Mouse (Mus musculus) gastrocnemius, postnatal 14 days (tissue): ENCODE measurements around the gene Zfp385b. TPM values are rescaled to one million over a fixed set of nuclear protein-coding genes. Genes with fewer than 3 reads are reported as not detected.
"Not testable (repeated sequence)": the region's sequence is repeated elsewhere in the genome, so short reads cannot be mapped to it uniquely, and the experiment has no call there.

Experiments used
- DNase-seq: peaks from one replicate; pipeline ENCODE4 v3.0.0; 2021; ENCODE audit warnings: mixed read lengths
- intact Hi-C: fragments of 180-260 bp; cut with DNase I; formaldehyde crosslinking; loops from one replicate; pipeline ENCODE4 v1.15.1; 2025; ENCODE audit warnings: low total_unique reads
- total RNA-seq, 2 experiments: library from RNA; stranded (reverse); gene quantifications; 2 replicates each; pipeline ENCODE4 v1.2.3; 2021

Gene Zfp385b
- total RNA-seq, 2 experiments from 2014 or later, result 3.7 to 4.4 TPM

GRCm38 (mm10) chr2:77500480-77500879, 319.0 kb downstream of the Zfp385b start:
- no peak for DNase-seq
- intact Hi-C loops, result no loop called here

- no peak for DNase-seq
- intact Hi-C loops, result no loop called here
Measured at GRCm38 (mm10) chr2:77498379-77498778, 321.1 kb downstream of the Zfp385b start.

- intact Hi-C loops, result no loop called here
- DNase-seq, result no peak
Measured at GRCm38 (mm10) chr2:77497942-77498341, 321.5 kb downstream of the Zfp385b start.

GRCm38 (mm10) chr2:77496071-77496470, 323.4 kb downstream of the Zfp385b start:
- DNase-seq, result peak; percentile 32

GRCm38 (mm10) chr2:77495344-77495743, 324.1 kb downstream of the Zfp385b start:
- intact Hi-C loops, result no loop called here

More at GRCm38 (mm10) chr2:77496071-77496470, 323.4 kb downstream of the Zfp385b start:
- intact Hi-C loops, result no loop called here

GRCm38 (mm10) chr2:77493695-77494094, 325.7 kb downstream of the Zfp385b start:
- intact Hi-C loops, result no loop called here
- no peak for DNase-seq

More at GRCm38 (mm10) chr2:77495344-77495743, 324.1 kb downstream of the Zfp385b start:
- no peak for DNase-seq

- intact Hi-C loops, result no loop called here
- no peak for DNase-seq
Measured at GRCm38 (mm10) chr2:77487151-77487550, 332.3 kb downstream of the Zfp385b start.

- no peak for DNase-seq
- intact Hi-C loops, result no loop called here
Measured at GRCm38 (mm10) chr2:77481274-77481673, 338.2 kb downstream of the Zfp385b start.

GRCm38 (mm10) chr2:77477536-77477935, 341.9 kb downstream of the Zfp385b start:
- no peak for DNase-seq
- intact Hi-C loops, result no loop called here

GRCm38 (mm10) chr2:77476444-77476843, 343.0 kb downstream of the Zfp385b start:
- intact Hi-C loops, result no loop called here
- DNase-seq, result no peak

- intact Hi-C loops, result no loop called here
- DNase-seq, result no peak
Measured at GRCm38 (mm10) chr2:77472254-77472837, 347.1 kb downstream of the Zfp385b start.

- no peak for DNase-seq
- intact Hi-C loops, result no loop called here
Measured at GRCm38 (mm10) chr2:77470716-77471115, 348.7 kb downstream of the Zfp385b start.

GRCm38 (mm10) chr2:77461413-77461812, 358.0 kb downstream of the Zfp385b start:
- no peak for DNase-seq
- intact Hi-C loops, result no loop called here

GRCm38 (mm10) chr2:77460011-77460410, 359.4 kb downstream of the Zfp385b start:
- peak; percentile 8 for DNase-seq
- intact Hi-C loops, result no loop called here

GRCm38 (mm10) chr2:77458431-77458830, 361.0 kb downstream of the Zfp385b start:
- DNase-seq, result no peak
- intact Hi-C loops, result loop anchor here (5.0 kb wide), 1 partner anchor 249 kb away; no protein-coding TSS in a partner anchor

- DNase-seq, result no peak
- intact Hi-C loops, result loop anchor here (5.0 kb wide), 1 partner anchor 250 kb away; no protein-coding TSS in a partner anchor
Measured at GRCm38 (mm10) chr2:77457120-77457519, 362.3 kb downstream of the Zfp385b start.

- DNase-seq, result peak; percentile 58
- intact Hi-C loops, result loop anchor here (5.0 kb wide), 1 partner anchor 251 kb away; no protein-coding TSS in a partner anchor
Measured at GRCm38 (mm10) chr2:77456602-77457001, 362.8 kb downstream of the Zfp385b start.

GRCm38 (mm10) chr2:77454341-77454937, 365.0 kb downstream of the Zfp385b start:
- intact Hi-C loops, result no loop called here
- no peak for DNase-seq

- intact Hi-C loops, result no loop called here
- no peak for DNase-seq
Measured at GRCm38 (mm10) chr2:77453786-77454185, 365.7 kb downstream of the Zfp385b start.

GRCm38 (mm10) chr2:77450017-77450416, 369.4 kb downstream of the Zfp385b start:
- intact Hi-C loops, DNase-seq: not testable (repeated sequence)

GRCm38 (mm10) chr2:77448951-77449480, 370.4 kb downstream of the Zfp385b start:
- intact Hi-C loops, result no loop called here

More at GRCm38 (mm10) chr2:77448951-77449480, 370.4 kb downstream of the Zfp385b start:
- no peak for DNase-seq
